Mouse (Mus musculus): Measurements from ENCODE around the gene Ctcf. TPM values are rescaled to one million over a fixed set of nuclear protein-coding genes. Genes with fewer than 3 reads are reported as not detected.

Ctcf gene
- polyA plus RNA-seq, 1 experiment from 2014 or later: 108 TPM

GRCm38 (mm10) chr8:105618892-105619591, 17.3 kb upstream of the Ctcf start:
- no peak for ATAC-seq (ENCODE audit: insufficient number of reproducible peaks, low FRiP score, low TSS enrichment, low read depth)
- Histone ChIP-seq H3K4me2 (no peak overlapping the region), H3K27ac (no peak overlapping the region), H3K9ac (no peak overlapping the region), H3K9me3 (no peaks in the 10 kb centered on the region), H3K4me3 (no peak overlapping the region), H3K36me3 (peaks cover 75% of the 10 kb centered on the region), H3K4me1 (peaks cover 26% of the 10 kb centered on the region), H3K27me3 (no peaks in the 10 kb centered on the region)
- 91% methylated on average over 19 of the region's 19 CpGs for WGBS

GRCm38 (mm10) chr8:105620211-105620610, 16.2 kb upstream of the Ctcf start:
- Histone ChIP-seq H3K9ac (no peak overlapping the region), H3K4me2 (no peak overlapping the region), H3K4me3 (no peak overlapping the region), H3K27me3 (no peaks in the 10 kb centered on the region), H3K4me1 (peaks cover 29% of the 10 kb centered on the region), H3K36me3 (peaks cover 74% of the 10 kb centered on the region), H3K27ac (no peak overlapping the region), H3K9me3 (no peaks in the 10 kb centered on the region)
- ATAC-seq (ENCODE audit: insufficient number of reproducible peaks, low FRiP score, low TSS enrichment, low read depth): no peak
- 83% methylated on average over 19 of the region's 19 CpGs for WGBS

GRCm38 (mm10) chr8:105620946-105621720, 15.2 kb upstream of the Ctcf start:
- H3K27ac ChIP-seq: no peak overlapping the region
- no peak for ATAC-seq (ENCODE audit: insufficient number of reproducible peaks, low FRiP score, low TSS enrichment, low read depth)
- H3K9me3 ChIP-seq: no peaks in the 10 kb centered on the region
- no peak overlapping the region for H3K4me3 ChIP-seq
- no peak overlapping the region for H3K4me2 ChIP-seq
- no peaks in the 10 kb centered on the region for H3K27me3 ChIP-seq
- H3K4me1 ChIP-seq: peaks cover 29% of the 10 kb centered on the region
- WGBS: 88% methylated on average over 21 of the region's 21 CpGs
- no peak overlapping the region for H3K9ac ChIP-seq
- H3K36me3 ChIP-seq: peaks cover 65% of the 10 kb centered on the region

- Histone ChIP-seq H3K9me3 (no peaks in the 10 kb centered on the region), H3K27ac (peak overlapping the region; percentile 59; the same call in 1 of the 2 replicates), H3K4me2 (no peak overlapping the region), H3K9ac (no peak overlapping the region), H3K36me3 (peaks cover 58% of the 10 kb centered on the region), H3K4me1 (peaks cover 29% of the 10 kb centered on the region), H3K4me3 (no peak overlapping the region), H3K27me3 (no peaks in the 10 kb centered on the region)
- 75% methylated on average over 4 of the region's 4 CpGs for WGBS
- ATAC-seq (ENCODE audit: insufficient number of reproducible peaks, low FRiP score, low TSS enrichment, low read depth): no peak
These were observed 14.5 kb upstream of the Ctcf start for GRCm38 (mm10) chr8:105621841-105622240.

GRCm38 (mm10) chr8:105622421-105622920, 13.9 kb upstream of the Ctcf start:
- peak; percentile 72 for ATAC-seq (ENCODE audit: insufficient number of reproducible peaks, low FRiP score, low TSS enrichment, low read depth)
- H3K4me2 ChIP-seq: no peak overlapping the region
- H3K9me3 ChIP-seq: no peaks in the 10 kb centered on the region
- H3K36me3 ChIP-seq: peaks cover 52% of the 10 kb centered on the region
- H3K4me3 ChIP-seq: no peak overlapping the region
- no peak overlapping the region for H3K9ac ChIP-seq
- H3K4me1 ChIP-seq: peaks cover 29% of the 10 kb centered on the region
- 4% methylated on average over 8 of the region's 8 CpGs for WGBS
- no peaks in the 10 kb centered on the region for H3K27me3 ChIP-seq
- H3K27ac ChIP-seq: peak overlapping the region; percentile 59

GRCm38 (mm10) chr8:105623118-105623517, 13.2 kb upstream of the Ctcf start:
- Histone ChIP-seq H3K36me3 (peaks cover 45% of the 10 kb centered on the region), H3K4me3 (no peak overlapping the region), H3K27ac (peak overlapping the region; percentile 2; the same call in 1 of the 2 replicates), H3K4me2 (no peak overlapping the region), H3K9ac (no peak overlapping the region), H3K9me3 (no peaks in the 10 kb centered on the region), H3K4me1 (peaks cover 29% of the 10 kb centered on the region), H3K27me3 (no peaks in the 10 kb centered on the region)
- no peak; the same call in 1 of the 2 replicates for ATAC-seq (ENCODE audit: insufficient number of reproducible peaks, low FRiP score, low TSS enrichment, low read depth)
- WGBS: 11% methylated on average over 5 of the region's 5 CpGs

- peak overlapping the region; percentile 27; the same call in 1 of the 2 replicates for H3K27ac ChIP-seq
These were observed 12.6 kb upstream of the Ctcf start for GRCm38 (mm10) chr8:105623679-105624245.

GRCm38 (mm10) chr8:105624401-105624800, 12.0 kb upstream of the Ctcf start:
- Histone ChIP-seq H3K36me3 (peaks cover 32% of the 10 kb centered on the region), H3K9ac (no peak overlapping the region), H3K4me1 (peaks cover 29% of the 10 kb centered on the region), H3K4me2 (no peak overlapping the region), H3K27me3 (no peaks in the 10 kb centered on the region), H3K4me3 (no peak overlapping the region), H3K27ac (peak overlapping the region; percentile 75), H3K9me3 (no peaks in the 10 kb centered on the region)
- ATAC-seq (ENCODE audit: insufficient number of reproducible peaks, low FRiP score, low TSS enrichment, low read depth): no peak
- 42% methylated on average over 3 of the region's 3 CpGs for WGBS

More at GRCm38 (mm10) chr8:105623679-105624245, 12.6 kb upstream of the Ctcf start:
- no peak for ATAC-seq (ENCODE audit: insufficient number of reproducible peaks, low FRiP score, low TSS enrichment, low read depth)
- Histone ChIP-seq H3K36me3 (peaks cover 39% of the 10 kb centered on the region), H3K4me3 (no peak overlapping the region), H3K4me2 (no peak overlapping the region), H3K27me3 (no peaks in the 10 kb centered on the region), H3K4me1 (peaks cover 29% of the 10 kb centered on the region), H3K9ac (no peak overlapping the region), H3K9me3 (no peaks in the 10 kb centered on the region)
- WGBS: 31% methylated on average over 7 of the region's 7 CpGs

GRCm38 (mm10) chr8:105624831-105625230, 11.5 kb upstream of the Ctcf start:
- Histone ChIP-seq H3K27ac (peak overlapping the region; percentile 75), H3K36me3 (peaks cover 28% of the 10 kb centered on the region), H3K4me1 (peaks cover 29% of the 10 kb centered on the region), H3K27me3 (no peaks in the 10 kb centered on the region), H3K4me3 (no peak overlapping the region), H3K9ac (no peak overlapping the region), H3K9me3 (no peaks in the 10 kb centered on the region), H3K4me2 (no peak overlapping the region)
- ATAC-seq (ENCODE audit: insufficient number of reproducible peaks, low FRiP score, low TSS enrichment, low read depth): no peak
- 12% methylated on average over 1 of the region's 1 CpGs for WGBS

- H3K4me1 ChIP-seq: peaks cover 29% of the 10 kb centered on the region
- H3K27ac ChIP-seq: no peak overlapping the region
- peaks cover 16% of the 10 kb centered on the region for H3K36me3 ChIP-seq
- WGBS: 83% methylated on average over 1 of the region's 1 CpGs
- H3K9me3 ChIP-seq: no peaks in the 10 kb centered on the region
- no peak overlapping the region for H3K9ac ChIP-seq
- no peak for ATAC-seq (ENCODE audit: insufficient number of reproducible peaks, low FRiP score, low TSS enrichment, low read depth)
- H3K27me3 ChIP-seq: no peaks in the 10 kb centered on the region
- no peak overlapping the region for H3K4me3 ChIP-seq
- H3K4me2 ChIP-seq: no peak overlapping the region
These were observed 10.3 kb upstream of the Ctcf start for GRCm38 (mm10) chr8:105626086-105626485.

GRCm38 (mm10) chr8:105629337-105629736, 7.0 kb upstream of the Ctcf start:
- Histone ChIP-seq H3K4me3 (no peak overlapping the region), H3K27me3 (no peaks in the 10 kb centered on the region), H3K9me3 (no peaks in the 10 kb centered on the region), H3K4me2 (no peak overlapping the region), H3K4me1 (peaks cover 7% of the 10 kb centered on the region), H3K27ac (no peak overlapping the region), H3K36me3 (no peaks in the 10 kb centered on the region; the same call in 1 of the 2 replicates), H3K9ac (no peak overlapping the region)
- no peak for ATAC-seq (ENCODE audit: insufficient number of reproducible peaks, low FRiP score, low TSS enrichment, low read depth)
- WGBS: 86% methylated on average over 4 of the region's 4 CpGs
